Mouse (Mus musculus) heart, adult 18-20 months (tissue): ENCODE measurements around the gene Itgb2. TPM values are rescaled to one million over a fixed set of nuclear protein-coding genes. Genes with fewer than 3 reads are reported as not detected.

Experiments used
- DNase-seq, 2 experiments: peaks; one replicate each; pipeline ENCODE4 v3.0.0; 2021 to 2022; ENCODE audit warnings: mixed read lengths in 1 of 2
- total RNA-seq, 2 experiments: library from RNA; stranded (reverse); gene quantifications; 2 replicates each; pipeline ENCODE4 v1.2.3; 2021

Gene Itgb2
- total RNA-seq, 2 experiments from 2014 or later: 6.8 to 7.9 TPM

DNA sequence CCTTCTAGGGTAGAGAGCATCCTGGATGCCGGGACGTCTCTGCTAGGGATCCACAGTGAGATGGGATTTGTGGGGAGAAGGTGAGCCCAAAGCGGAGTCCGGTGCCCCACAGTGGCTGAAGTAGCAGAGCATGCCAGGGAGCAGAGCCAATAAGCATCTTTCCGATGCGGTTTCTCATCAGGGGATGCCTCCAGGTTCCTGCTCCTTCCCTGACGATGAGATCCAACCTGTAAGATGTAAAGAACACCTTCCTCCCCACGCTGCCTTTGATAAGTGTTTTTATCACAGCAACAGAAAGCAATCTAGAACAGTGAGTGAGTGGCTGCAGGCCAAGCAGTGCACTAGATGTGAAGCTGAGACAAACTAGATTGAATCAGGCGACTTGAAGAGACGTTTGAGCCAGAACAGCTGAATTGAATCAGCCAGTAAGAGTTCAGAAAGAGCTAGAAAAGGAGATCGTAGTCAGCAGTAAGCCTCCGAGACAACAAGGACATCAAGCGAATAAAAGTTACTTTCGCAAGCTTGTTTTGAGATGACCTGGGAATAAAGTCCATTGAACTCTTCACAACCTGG is 13.6 kb upstream of the Itgb2 start:
- peak in 1 of 2 experiments; percentile 51 for DNase-seq

DNA sequence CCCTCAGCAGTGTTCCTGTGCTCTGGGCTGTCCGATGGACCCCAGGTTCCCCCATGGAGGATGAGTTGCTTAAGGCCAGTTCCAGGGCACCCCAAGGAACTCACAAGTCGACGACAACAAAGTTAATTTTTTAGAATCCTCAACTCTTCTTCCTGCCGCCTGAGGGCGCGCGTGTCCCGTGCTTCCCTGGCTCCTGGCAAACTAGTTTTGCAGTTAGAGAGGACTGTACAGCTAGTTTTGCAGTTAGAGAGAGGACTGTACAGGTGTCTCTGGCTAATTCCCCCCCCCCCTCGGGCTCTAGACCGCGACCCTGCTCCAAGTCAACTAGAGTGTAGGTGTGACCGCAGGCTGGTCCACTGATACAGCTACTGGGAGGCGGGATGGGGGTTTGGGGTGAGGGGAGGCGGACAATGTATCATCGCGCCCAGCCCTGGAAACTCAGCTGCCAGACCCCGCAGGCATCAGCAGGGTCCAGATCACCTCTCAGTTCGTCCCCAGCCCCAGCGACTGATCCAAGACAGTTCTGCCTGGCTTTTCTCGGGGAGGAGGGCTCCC is 12.9 kb upstream of the Itgb2 start:
- DNase-seq: peak; percentile 74 to 79

DNA sequence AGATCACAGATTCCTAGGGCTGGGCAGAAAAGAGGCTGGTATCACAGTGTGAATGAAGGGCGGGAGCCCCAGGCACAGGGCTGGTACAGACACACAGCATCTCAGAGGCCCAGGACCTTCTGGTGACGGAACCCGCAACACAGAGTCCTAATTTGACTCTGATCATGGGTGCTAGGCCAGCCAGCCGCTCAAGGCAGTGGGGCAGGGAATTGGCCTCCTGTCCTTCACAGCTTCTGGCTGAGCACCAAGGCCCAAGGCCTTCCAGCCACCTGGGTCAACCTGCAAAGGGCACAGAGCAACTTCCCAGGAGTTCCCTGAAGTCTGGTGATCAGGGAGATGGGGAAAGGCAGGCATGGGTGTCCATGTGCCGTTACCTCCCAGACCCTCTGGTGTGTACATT is 12.3 kb upstream of the Itgb2 start:
- no peak for DNase-seq

DNA sequence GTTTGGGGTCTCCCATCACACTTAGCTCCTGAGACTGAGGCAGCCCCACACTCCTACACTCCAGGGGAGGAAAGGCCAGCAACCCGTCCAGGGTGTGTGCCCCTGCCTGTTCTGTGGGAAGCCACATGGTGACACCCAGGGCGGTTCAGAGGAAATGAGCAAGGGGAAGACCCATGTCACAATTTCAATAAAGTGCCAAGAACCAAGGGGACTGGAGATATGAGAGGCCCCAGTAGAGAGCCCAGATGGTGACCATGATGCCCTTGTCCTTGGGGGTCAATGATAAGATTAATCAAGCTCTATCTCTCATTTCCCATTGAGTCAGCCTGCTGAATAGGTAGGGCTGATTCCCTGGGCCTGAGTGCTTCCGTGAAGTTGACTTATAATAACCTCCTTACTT is 10.9 kb upstream of the Itgb2 start:
- no peak for DNase-seq

DNA sequence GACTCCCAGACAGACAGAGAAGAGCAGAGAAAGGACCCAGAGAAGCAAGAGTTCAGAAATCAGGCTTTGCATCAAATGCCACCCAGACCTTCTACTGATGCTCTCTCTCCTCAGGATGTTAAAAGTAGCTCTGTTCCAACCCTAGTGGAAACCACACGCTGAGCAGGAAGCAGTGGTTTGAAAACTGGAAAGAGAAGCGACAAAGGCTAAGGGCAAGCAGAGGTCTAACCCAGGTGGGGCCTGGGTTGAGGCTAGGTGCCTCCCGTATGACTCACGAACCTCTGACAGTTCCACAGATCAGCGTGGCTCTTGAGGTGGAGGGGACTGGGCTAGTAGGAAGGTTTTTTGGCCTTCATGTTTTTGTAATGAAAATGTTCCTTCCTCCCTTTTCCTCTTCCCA is 9.6 kb upstream of the Itgb2 start:
- DNase-seq: no peak

DNA sequence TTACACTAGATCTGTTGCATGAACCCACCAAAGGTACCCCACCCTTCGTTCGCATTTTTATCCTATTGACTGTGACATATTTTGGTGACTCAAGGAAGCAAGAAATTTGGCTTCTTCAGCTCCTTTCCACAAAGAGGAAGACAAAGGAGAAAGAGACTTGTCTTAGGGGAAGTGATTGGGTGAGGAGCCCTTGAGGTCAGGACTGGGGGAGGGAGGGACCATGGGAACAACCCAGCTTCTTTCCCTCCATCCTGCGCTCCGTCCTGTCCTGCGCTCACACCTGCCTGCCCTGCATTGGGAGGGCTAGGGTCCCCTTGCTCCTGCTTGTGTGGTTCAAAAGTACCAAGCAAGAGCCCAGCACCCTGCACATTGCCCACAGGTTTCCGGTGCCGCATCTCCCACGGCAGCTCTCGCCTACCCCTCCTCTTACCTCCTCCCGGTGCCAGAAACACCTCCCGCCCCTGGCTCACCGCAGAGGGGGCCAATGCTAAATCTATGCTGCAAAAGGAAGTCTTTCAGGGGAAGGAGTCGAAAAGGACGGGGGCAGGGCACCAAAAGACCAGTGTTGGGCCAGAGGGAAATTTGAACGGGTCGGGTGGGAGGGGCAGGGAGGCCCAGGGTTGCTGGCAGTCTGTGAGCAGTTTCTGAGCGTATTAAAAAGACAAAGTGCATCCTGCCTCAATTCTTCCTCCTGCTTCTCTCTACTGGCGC is 7.9 kb upstream of the Itgb2 start:
- peak in 1 of 2 experiments; percentile 29 for DNase-seq

DNA sequence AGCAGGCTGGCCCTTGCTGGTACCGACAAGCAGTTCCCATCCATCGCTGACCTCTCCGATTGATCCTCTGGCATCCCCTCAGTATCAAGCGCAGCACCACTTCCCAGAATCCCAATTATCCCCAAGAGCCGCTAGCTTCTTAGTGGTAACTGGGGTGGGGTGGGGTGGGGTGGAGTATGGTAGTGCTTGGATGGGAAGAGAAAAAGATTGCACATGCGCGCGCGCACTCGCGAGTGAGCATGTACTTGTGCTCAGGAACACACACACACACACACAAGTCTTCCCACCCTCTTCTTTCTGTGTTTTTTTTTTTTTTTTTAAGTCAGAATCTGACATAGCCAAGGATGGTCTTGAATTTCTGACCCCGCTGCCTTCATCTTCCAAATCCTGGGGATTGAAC is 7.3 kb upstream of the Itgb2 start:
- no peak for DNase-seq

DNA sequence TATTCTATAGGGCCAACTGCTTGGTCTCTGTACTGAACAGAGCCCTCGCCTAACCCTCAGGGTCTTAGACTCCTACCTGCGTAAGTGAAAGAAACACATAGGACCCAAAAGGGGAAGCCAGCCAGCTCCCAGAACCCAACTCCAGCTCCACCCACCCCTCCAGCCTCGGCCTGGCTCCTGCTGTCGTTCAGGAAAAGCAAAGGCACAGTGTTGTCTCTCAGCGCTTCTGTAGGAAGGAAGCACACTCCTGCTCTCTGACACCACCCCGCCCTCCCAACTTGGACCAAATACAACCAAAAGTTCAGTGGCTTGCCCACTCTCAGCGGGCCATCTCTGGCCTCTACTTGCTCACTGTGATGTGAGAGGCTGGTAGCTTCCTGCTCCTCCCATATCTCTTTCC is 6.7 kb upstream of the Itgb2 start:
- peak in 1 of 2 experiments; percentile 50 for DNase-seq

DNA sequence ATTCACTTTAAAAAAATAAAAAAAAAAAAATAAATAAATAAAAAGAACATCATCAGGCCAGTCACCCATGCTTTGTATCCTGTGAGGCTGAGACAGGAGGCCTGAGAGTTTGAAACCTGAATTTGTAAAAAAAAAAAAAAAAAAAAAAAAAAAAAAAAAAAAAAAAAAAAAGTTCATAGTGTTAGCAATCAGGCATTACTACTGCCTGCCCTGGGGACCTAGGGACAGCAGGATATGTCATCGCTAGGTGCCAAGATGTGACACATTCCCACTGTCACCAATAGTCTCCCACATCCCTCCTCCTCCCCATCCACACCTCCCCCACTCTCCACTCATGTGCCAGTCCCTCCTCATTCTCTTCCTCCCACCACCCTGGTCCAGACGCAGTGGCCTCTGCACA is 3.6 kb upstream of the Itgb2 start:
- no peak for DNase-seq

DNA sequence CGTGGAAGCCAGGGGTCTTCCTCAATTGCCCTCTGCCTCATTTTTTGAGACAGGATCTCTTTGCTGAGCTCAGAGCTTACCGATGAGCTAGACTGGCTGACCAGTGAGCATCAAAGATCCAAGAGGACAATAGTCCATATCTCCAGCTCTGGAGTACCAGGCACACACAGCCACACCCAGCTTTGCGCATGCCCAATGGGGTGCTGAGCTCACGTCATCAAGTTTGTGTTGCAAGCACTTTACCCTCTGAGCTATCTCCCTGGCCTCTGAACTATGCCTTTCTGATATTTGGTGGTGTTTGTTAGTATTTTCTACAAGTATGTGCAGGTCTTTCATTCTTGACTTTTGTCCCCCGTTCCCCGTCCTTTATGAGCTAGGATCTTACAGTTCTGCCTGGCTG is 1.4 kb upstream of the Itgb2 start:
- DNase-seq: no peak

DNA sequence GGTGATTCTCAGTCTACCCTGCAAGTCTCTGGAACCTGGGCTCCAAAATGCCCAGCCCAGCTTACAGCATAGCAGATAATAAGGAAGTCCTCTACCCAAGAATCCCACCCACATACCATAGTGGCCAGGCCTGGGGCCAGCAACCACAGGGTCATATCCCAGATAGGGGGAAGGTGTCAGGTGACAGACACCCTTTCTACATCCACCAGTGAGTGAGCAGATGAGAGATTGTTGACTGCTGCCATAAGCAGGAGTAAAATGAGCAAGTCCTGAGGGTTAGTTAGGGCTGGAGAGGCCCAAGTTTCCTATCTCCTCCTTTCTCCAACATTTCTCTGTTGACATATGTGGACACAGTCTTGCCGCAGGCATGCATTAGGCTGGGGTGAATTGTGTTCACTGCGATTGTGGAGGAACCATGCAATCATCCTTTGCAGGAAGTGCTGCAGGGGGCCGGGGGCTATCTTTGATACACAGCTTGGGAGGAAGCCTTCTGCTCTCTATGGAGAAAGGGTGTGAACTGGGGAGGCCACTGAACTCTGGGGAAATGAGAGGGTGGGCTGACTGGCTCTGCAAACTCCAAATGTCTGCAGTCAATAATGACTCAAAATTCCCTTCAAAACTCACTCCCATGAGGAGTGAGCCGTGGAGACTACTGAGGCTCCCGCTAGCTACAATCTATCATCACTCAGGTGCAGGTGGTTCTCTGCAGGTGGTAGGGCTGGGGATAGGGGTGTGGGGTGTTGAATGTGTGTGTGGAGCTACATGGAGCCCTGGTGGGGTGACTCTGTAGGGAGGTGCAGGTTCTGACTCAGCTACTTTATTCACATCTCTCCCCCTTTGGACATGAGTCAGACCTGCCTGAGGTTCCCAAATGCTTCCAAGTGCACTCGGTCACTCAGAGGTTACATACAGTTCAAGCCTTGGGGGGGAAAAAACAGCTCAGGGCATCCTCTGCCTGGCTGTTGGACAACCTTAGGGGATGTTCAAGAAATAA is 1.3 kb downstream of the Itgb2 start:
- DNase-seq: no peak

DNA sequence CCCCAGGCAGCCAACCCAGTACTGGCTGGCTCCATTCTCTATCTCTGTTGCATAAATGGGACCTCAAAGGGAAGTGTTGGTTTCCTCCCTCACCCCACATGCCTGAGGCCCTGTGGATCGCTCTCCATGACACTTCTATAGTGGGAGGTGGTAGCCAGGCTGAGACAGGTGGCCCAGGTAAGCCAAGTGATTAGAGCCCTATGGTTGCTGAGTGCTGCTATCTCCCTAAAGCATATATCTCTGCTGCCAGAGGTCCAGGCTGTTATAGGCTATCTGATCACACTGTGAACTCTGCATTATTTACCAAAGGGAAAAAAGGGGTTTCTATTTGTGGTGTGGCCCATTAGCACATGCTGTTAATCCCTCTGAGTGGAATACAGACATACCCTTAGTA is 2.0 kb downstream of the Itgb2 start:
- DNase-seq: no peak

DNA sequence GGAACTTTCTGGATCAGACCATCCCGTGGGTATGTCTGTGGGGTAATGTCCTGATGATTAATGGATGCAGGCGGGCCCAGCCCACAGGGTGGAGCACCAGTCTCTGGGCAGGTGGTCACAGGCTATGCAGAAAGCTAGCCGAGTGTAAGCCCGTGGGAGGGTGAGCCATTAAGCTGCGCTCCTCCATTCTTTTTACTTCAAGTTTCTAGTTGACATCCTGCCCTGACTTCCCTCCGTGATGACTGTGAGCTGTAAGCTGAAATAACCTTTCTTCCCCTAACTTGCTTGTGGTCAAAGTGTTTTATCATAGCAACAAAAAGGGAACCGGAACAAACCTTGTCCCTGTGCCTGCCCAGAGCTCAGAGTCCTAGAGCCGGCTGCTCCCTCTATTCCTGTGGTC is 6.7 kb downstream of the Itgb2 start:
- DNase-seq: no peak

DNA sequence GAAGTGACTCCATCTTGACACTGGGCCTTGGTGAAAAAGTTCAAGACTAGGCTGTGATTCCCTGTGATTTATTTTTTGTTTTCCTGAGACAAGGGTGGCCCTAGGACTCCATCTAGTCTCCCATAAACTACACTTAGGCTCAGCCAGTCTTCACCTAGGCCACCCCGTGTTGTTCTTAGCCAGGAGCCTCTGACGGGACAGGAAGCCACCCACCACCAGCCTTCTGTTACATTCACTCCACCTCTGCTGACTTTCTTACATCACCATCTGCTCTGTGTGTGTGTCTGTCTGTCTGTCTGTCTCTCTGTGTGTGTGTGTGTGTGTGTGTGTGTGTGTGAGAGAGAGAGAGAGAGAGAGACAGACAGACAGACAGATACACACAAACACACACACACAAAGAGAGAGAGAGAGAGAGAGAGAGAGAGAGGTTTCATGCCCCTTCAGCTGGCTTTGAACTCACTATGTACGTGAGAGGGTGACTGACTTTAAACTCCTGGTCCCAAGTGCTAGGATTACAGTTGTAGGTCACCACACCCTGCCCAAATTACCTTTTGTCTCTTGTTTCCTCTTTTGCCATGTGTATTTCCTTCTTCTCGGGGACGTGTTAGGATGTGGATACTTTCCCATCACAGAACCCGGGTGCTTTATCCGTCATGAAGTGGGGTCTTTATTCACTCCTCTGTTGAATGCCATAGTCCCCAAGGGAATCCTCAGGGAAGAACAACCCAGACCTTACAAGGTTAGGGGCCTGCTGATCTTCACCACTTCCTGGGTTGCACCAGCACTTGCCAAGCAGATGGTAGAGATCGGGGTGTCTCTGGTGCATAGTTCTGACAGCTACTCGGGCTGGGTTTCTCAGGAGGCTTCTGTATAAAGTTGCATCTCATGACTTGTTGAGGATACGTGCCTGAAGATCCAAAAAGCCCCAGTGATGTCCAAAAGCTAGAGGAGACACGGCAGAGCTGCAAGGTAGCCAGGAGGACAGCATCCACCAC is 7.5 kb downstream of the Itgb2 start:
- DNase-seq: no peak

DNA sequence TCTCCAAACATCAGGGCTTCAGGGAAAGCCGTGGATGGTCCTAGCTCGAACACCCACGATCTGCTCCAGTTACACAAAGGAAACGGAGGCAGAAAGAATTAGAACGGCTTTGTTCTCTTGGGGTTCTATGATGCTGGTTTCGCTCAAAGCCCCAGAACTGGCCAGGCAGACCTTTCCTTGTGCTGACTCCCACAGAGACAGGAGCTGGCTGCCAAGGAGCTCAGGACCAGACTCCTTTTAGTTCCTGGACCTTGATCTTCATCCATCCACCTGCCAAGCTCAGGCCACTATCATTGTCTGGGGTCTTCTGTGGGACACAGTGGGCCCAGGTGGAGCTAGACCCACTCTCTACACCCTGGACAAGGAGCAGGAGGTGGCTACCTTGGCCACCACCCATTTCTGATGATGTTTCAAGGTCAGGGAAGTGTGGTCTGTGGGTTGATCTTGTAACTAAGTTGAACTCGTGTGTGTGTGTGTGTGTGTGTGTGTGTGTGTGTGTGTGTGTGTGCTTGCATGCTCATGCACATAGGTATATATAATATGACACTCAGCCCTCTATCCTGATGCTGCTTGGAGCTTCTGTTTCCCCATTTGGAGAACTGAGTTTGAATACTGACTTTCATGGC is 9.4 kb downstream of the Itgb2 start:
- DNase-seq: no peak

DNA sequence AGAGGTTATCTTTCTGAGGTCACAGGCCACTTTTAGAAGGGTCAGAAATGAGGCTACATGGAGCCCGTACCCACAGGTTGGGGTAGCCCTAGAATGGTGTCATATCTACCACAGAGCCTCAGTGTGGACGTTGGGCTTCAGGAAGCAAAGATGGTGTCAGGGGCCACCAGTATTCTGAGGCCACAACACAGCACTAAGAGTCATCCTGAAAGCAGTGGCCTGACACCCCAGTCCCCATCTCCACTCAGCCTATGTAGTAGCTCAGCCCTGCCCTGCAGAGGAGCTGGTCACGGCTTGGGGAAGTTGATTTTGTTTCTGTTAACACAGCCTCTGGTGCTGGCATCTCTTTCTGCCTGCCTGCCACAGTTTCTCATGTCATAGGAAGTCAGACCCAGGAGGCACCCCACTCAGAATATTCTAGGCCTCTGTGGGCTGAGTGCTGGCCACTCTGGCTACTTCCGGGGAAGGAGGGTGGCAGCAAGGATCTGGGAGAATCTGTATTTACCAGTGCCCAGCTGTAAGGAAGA is 10.6 kb downstream of the Itgb2 start:
- peak in 1 of 2 experiments; percentile 44 for DNase-seq

DNA sequence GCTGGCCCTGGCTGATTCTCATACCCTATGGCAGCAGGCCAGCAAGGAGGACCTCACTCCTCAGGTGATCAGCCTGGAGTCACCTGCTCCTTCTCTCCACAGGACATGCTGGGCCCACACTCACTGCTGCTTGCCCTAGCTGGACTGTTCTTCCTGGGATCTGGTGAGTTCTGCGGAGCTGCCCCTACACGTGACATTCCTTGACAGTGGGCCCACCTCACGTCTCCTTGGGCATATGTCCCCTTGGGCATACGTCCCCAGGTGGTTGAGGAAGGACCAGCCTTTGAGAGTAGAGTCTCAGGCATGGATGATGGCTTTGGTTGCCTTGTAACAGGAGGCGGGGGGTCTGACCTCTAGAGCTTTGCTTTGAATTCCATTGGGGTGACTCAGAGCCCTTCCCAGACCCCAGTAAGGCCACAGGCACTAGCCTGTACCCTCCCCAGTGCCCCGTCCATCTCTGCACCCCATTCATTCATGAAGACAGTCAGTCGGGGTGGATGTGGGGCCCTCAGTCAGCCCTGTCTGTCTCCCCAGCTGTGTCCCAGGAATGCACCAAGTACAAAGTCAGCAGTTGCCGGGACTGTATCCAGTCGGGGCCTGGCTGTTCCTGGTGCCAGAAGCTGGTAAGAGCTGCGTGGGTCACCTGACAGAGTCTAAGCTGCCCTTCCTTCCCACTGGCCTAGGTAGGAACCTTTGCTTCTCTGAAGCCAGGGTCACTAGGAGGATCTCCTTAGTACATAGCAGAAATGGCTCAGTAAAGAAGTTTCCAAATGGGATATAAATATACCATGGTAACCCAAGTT is 12.0 kb downstream of the Itgb2 start:
- DNase-seq: peak in 1 of 2 experiments; percentile 37

DNA sequence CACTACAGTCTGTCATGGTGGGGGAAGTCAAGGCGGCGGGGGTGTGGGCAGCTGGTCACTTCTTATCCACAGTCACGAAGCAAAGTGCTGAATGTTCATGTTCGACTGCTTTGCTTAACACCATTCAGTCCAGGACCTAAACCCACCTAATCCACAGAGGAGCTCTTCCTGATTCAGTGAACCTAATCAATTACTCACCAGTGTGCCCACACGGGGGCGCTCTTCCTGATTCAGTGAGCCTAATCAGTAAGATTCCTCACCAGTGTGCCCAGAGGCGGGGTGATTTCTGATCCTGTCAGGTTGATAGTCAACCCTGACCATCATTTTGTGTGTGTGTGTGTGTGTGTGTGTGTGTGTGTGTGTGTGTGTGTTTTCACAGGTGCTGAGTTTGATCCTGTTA is 13.2 kb downstream of the Itgb2 start:
- peak in 1 of 2 experiments; percentile 56 for DNase-seq

DNA sequence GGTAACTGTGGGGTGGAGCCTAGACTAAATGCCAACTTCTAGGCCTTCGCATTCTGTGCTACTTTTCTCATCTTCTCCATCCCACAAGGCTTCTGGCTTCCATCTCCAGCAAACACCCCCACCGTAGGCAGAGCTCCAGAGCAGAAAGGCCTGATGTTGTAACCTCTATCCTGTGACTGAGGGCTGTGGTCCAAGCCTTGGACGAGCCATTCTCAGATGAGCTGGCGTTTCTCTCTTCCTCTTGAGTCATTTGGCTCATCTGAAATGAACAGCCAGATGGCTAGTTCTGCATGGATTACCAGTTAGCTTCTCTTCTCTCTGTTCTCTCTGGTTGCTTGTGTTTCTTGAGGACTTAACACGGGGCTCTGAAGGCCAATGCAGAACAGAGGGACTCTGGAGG is 14.9 kb downstream of the Itgb2 start:
- peak; percentile 91 to 92 for DNase-seq

DNA sequence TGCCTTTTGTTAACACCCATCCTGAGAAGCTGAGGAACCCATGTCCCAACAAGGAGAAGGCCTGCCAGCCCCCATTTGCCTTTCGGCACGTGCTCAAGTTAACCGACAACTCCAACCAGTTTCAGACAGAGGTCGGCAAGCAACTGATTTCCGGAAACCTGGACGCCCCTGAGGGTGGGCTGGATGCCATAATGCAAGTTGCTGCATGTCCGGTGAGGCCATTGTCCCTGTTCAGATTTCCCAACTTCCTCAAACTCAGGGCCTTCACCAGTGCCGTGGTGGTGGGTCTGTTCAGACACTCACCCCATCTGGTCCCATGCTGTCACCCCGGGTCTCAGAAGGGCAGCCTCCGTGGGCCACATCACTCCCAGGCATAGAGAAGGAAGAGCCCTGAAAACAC is 18.5 kb downstream of the Itgb2 start:
- no peak for DNase-seq
